Mouse (Mus musculus) heart, postnatal 4 days (tissue): ENCODE data around the gene Cyp3a59. TPM values are rescaled to one million over a fixed set of nuclear protein-coding genes. Genes with fewer than 3 reads are reported as not detected.
"Not testable (repeated sequence)": the region's sequence is repeated elsewhere in the genome, so short reads cannot be mapped to it uniquely, and the experiment has no call there.

Source experiments
- DNase-seq: peaks from one replicate; pipeline ENCODE4 v3.0.0; 2021
- total RNA-seq, 2 experiments: library from RNA; stranded (reverse); gene quantifications; 2 replicates each; pipeline ENCODE4 v1.2.3; 2021

The Cyp3a59 gene
- total RNA-seq, result not detected

- DNase-seq, result not testable (repeated sequence)
Observed at GRCm38 (mm10) chr5:146078945-146079344, at the start of gene Cyp3a59. Gene Cyp3a59, plus strand, starts transcription at chr5:146079257.

- no peak for DNase-seq
Observed at GRCm38 (mm10) chr5:146070099-146070498, 9.0 kb upstream of the Cyp3a59 start.

GRCm38 (mm10) chr5:146147903-146148302 lies 68.8 kb downstream of the Cyp3a59 start:
- DNase-seq, result no peak

GRCm38 (mm10) chr5:146150454-146150853 lies 71.4 kb downstream of the Cyp3a59 start:
- no peak for DNase-seq

- not testable (repeated sequence) for DNase-seq
Observed at GRCm38 (mm10) chr5:146158326-146158725, 79.3 kb downstream of the Cyp3a59 start.

GRCm38 (mm10) chr5:146160439-146160838 lies 81.4 kb downstream of the Cyp3a59 start, which contains the start of gene Gm5565:
Gene Gm5565, minus strand, starts transcription at chr5:146160539.
- not testable (repeated sequence) for DNase-seq

Other genes with a start within 250 kb of the Cyp3a59 start
- gene Cyp3a11, start 199.3 kb upstream of the Cyp3a59 start, total RNA-seq, result under 1 TPM in 1 of 2 experiments, not detected in 1; 0.12 TPM
- not detected for gene Cyp3a25, start 69.6 kb upstream of the Cyp3a59 start, total RNA-seq
- gene Gm5565, start 81.3 kb downstream of the Cyp3a59 start, total RNA-seq, result not detected
- gene Gm6309, start 91.5 kb downstream of the Cyp3a59 start, total RNA-seq, result not detected
- under 1 TPM; 0.81 to 0.91 TPM for gene 1700001J03Rik, start 106.0 kb downstream of the Cyp3a59 start, total RNA-seq
- gene Rnf6, start 142.3 kb downstream of the Cyp3a59 start, total RNA-seq, result 10 to 100 TPM; 44.4 to 48.0 TPM
- 10 to 100 TPM; 25.5 to 26.5 TPM for gene Cdk8, start 152.0 kb downstream of the Cyp3a59 start, total RNA-seq